Mouse (Mus musculus): ENCODE data around the gene Thap12. TPM values are rescaled to one million over a fixed set of nuclear protein-coding genes. Genes with fewer than 3 reads are reported as not detected.

Thap12 gene
- total RNA-seq (2023) = 10 to 100 TPM; 55.1 to 57.0 TPM

DNA sequence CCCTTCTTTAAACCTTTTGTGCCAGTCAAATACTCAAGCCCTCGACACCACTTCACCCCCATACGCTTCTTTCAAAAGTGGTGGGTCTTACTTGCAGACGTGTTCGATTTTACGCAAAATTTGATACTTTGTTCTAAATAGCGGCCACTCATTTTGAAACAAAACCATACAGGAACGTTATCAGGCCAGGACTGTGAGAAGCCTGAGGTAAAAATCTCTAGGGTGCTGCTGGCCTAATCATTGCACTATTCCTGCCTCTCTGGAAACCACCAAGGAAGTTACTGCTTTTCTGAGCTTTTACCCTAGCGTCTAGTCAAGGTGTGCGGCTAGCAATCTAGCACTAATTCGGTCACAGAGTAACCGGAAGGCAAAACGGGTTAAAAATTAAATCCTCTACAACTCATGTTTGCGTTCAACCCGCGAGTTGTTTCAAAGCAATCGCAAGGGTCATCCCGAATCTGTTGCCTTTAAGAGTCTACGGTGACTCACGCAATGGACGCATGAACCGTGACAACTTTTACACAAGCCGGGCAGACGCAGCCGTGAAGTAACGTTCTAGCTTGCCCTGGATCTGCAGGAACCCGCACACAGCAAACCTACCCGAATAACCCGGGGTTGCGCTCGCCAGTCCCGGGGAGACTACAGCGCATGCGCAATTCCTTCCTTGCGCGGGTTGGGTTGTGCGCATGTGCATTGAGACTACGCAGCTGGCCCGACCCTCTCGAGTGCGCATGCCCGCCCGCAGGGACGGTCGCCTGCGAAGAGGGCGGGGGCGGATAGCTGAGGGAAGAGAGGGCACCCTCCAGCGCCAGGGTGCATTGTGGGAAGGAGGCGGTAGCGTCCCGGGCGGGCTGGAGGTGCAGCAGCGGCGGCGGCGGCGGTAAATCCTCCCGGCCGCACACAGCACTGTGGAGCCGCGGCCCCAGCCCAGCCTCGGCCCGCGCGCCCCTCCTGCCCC lies at the start of gene Thap12:
Thap12 (plus strand) TSS at position 821 of the 958 bp plus-strand sequence.

GRCm38 (mm10) chr7:98656531-98657221 lies 46.2 kb upstream of the Thap12 start, which contains the start of gene Emsy:
Gene Emsy, minus strand, starts transcription at chr7:98656783.

Other genes with a start within 250 kb of the Thap12 start
- 1 to 10 TPM; 8.7 to 9.6 TPM for gene Lrrc32, start 213.8 kb upstream of the Thap12 start, total RNA-seq (2023)
- gene Emsy, start 46.3 kb upstream of the Thap12 start, total RNA-seq (2023) = 100 to 1,000 TPM in 1 of 2 experiments, 10 to 100 TPM in 1; 95.3 to 101 TPM
- gene Wnt11, start 132.0 kb downstream of the Thap12 start, total RNA-seq (2023) = not detected